Mouse (Mus musculus): ENCODE data around the gene Dedd. TPM values are rescaled to one million over a fixed set of nuclear protein-coding genes. Genes with fewer than 3 reads are reported as not detected.
A peak's percentile ranks its signal among the peaks of the same experiment; 100 is the strongest.

Dedd gene
- polyA plus RNA-seq, 2 experiments, result 15.3 to 18.9 TPM

DNA sequence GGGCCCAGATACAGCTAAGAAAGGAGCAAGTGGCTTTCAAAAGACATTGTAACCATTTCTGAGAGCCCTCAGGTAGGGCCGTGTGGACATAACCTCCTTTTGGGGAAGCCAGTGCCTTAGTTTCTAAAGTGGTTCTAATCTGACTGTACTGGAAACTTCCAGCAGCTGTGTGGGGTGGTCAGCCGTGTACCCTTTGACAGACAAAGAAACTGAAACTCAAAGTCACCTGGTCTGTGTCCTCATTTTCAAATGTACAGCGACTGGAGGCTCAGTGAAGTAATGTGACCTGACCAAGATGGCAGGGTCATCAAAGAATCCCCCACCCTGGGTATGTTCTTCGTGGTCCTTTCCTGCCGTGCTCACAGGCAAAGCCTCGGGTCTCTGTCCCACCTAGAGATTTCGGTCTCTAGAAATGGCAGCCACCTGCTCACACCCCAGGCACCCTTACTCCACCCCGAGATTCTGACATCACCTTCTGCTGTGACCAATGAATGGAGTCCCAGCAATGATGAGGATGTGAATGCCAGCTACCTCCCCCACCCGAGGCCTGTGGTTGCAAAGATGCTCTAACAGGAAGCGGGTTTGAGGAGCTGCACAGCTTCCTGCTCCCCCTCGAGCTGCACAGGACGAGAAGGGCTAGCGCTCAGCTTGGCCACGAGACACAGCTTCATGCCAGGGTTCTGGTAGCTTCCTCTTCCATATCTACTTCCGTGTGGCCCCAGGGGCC is 59.6 kb downstream of the Dedd start, which contains the start of gene Arhgap30:
TSS of gene Arhgap30 (plus strand) at position 579 of the 727 bp plus-strand sequence.
- no peaks in the 10 kb centered on the region for H3K27me3 ChIP-seq (ENCODE audit: control insufficient read depth, insufficient read depth, low read length)
- WGBS (ENCODE audit: insufficient replicate concordance), result 20% methylated on average over 15 of the region's 15 CpGs
- peak within 1 kb of the TSS; percentile 48 for H3K4me2 ChIP-seq (ENCODE audit: low read depth)
- TF ChIP-seq EP300 (IDR thresholded peaks at IDR 0.05; ENCODE audit: low read depth) (no peak), CTCF (IDR thresholded peaks at IDR 0.05; ENCODE audit: low read depth) (no peak)
- no peak within 1 kb of the TSS for H3K27ac ChIP-seq
- peaks cover 0 to 7% of the 10 kb centered on the region in 2 experiments; a peak in 1 of 4 replicates for H3K4me1 ChIP-seq (replicated peaks; ENCODE audit: control insufficient read depth in 2 of 2, insufficient read depth in 2 of 2, low read length in 1 of 2)
- H3K9me3 ChIP-seq (ENCODE audit: control insufficient read depth, low read length), result no peaks in the 10 kb centered on the region
- DNase-seq (ENCODE audit: low read depth in 3 of 3, low spot score in 3 of 3) (peak; percentile 28 to 53 (median 39)), ATAC-seq (ENCODE audit: insufficient read depth) (peak; percentile 67)
- no peaks in the 10 kb centered on the region for H3K36me3 ChIP-seq (replicated peaks; ENCODE audit: control insufficient read depth, insufficient read depth, low read depth)
- H3K9ac ChIP-seq (replicated peaks), result 0 out of 2 replicates have a peak within 1 kb of the TSS, but pooled peaks have one; percentile 4
- peak within 1 kb of the TSS; percentile 32 to 52 for H3K4me3 ChIP-seq (ENCODE audit: insufficient read depth in 1 of 2, low read depth in 2 of 2, low read length in 2 of 2)

DNA sequence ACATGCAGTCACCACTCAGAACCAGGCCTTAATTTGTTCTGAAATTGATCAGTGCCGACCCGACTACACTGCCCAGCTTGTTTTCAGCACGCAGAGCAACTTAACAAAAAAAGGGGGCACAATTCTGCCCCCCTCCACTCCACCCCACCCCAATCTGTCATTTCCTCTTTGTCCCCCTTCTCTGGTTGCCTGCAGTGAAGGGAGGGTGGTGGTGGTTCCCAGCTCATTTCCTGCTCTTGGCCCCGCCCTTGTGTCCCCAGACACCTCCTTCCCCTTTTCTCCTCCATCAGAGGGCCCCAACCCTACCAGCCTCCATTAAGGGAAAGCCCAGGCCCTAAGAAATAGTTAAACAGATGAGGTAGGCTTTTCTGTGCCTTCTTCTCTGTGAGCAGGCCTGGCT is 61.2 kb downstream of the Dedd start:
- Histone ChIP-seq H3K27ac (no peak overlapping the region), H3K4me2 (ENCODE audit: low read depth) (peak overlapping the region; percentile 20), H3K9ac (replicated peaks) (no peak overlapping the region), H3K9me3 (ENCODE audit: control insufficient read depth, low read length) (no peaks in the 10 kb centered on the region), H3K4me1 (replicated peaks; ENCODE audit: control insufficient read depth in 2 of 2, insufficient read depth in 2 of 2, low read length in 1 of 2) (peaks cover 0 to 7% of the 10 kb centered on the region in 2 experiments; a peak in 1 of 4 replicates), H3K36me3 (replicated peaks; ENCODE audit: control insufficient read depth, insufficient read depth, low read depth) (no peaks in the 10 kb centered on the region), H3K27me3 (ENCODE audit: control insufficient read depth, insufficient read depth, low read length) (no peaks in the 10 kb centered on the region), H3K4me3 (ENCODE audit: insufficient read depth in 1 of 2, low read depth in 2 of 2, low read length in 2 of 2) (peak overlapping the region; percentile 32 to 52; a peak in 3 of 4 replicates)
- peak; percentile 48 for ATAC-seq (ENCODE audit: insufficient read depth)
- WGBS (ENCODE audit: insufficient replicate concordance), result 20% methylated on average over 4 of the region's 4 CpGs
- TF ChIP-seq CTCF (IDR thresholded peaks at IDR 0.05; ENCODE audit: low read depth), result no peak
- TF ChIP-seq EP300 (IDR thresholded peaks at IDR 0.05; ENCODE audit: low read depth), result no peak
- DNase-seq (ENCODE audit: low read depth in 3 of 3, low spot score in 3 of 3), result peak; percentile 22 to 31 (median 22)

Other genes with a start within 250 kb of the Dedd start
- gene Cfap126, start 215.2 kb upstream of the Dedd start, polyA plus RNA-seq (2012; rRNA removed), result 1.8 and 2.2 TPM in 2 replicates
- gene Cfap126, start 215.2 kb upstream of the Dedd start, polyA plus RNA-seq (2014; fragmentation: Nextera tagmentation; extraction: Ambion mirVana), result 1.9 and 2.6 TPM in 2 replicates
- gene Sdhc, start 178.5 kb upstream of the Dedd start, polyA plus RNA-seq (2012; rRNA removed), result 103 and 111 TPM in 2 replicates
- 147 and 165 TPM in 2 replicates for gene Sdhc, start 178.5 kb upstream of the Dedd start, polyA plus RNA-seq (2014; fragmentation: Nextera tagmentation; extraction: Ambion mirVana)
- gene Mpz, start 178.4 kb upstream of the Dedd start, polyA plus RNA-seq (2012; rRNA removed), result 0.04 and 0.25 TPM in 2 replicates
- gene Mpz, start 178.4 kb upstream of the Dedd start, polyA plus RNA-seq (2014; fragmentation: Nextera tagmentation; extraction: Ambion mirVana), result 0.14 TPM in 1 of 2 replicates, not detected in the other
- 0.94 and 1.0 TPM in 2 replicates for gene Pcp4l1, start 132.9 kb upstream of the Dedd start, polyA plus RNA-seq (2012; rRNA removed)
- gene Pcp4l1, start 132.9 kb upstream of the Dedd start, polyA plus RNA-seq (2014; fragmentation: Nextera tagmentation; extraction: Ambion mirVana), result 1.2 and 1.3 TPM in 2 replicates
- gene Nr1i3, start 115.2 kb upstream of the Dedd start, polyA plus RNA-seq (2012; rRNA removed), result 1.0 TPM in 2 replicates
- gene Nr1i3, start 115.2 kb upstream of the Dedd start, polyA plus RNA-seq (2014; fragmentation: Nextera tagmentation; extraction: Ambion mirVana), result 0.62 and 0.88 TPM in 2 replicates
- 9.4 and 11.0 TPM in 2 replicates for gene Tomm40l, start 106.6 kb upstream of the Dedd start, polyA plus RNA-seq (2012; rRNA removed)
- gene Tomm40l, start 106.6 kb upstream of the Dedd start, polyA plus RNA-seq (2014; fragmentation: Nextera tagmentation; extraction: Ambion mirVana), result 16.0 and 17.5 TPM in 2 replicates
- gene Apoa2, start 104.1 kb upstream of the Dedd start, polyA plus RNA-seq (2012; rRNA removed), result 2,859 and 3,167 TPM in 2 replicates
- 5,173 and 5,415 TPM in 2 replicates for gene Apoa2, start 104.1 kb upstream of the Dedd start, polyA plus RNA-seq (2014; fragmentation: Nextera tagmentation; extraction: Ambion mirVana)
- 50.1 and 74.3 TPM in 2 replicates for gene Fcer1g, start 94.8 kb upstream of the Dedd start, polyA plus RNA-seq (2012; rRNA removed)
- 87.8 and 104 TPM in 2 replicates for gene Fcer1g, start 94.8 kb upstream of the Dedd start, polyA plus RNA-seq (2014; fragmentation: Nextera tagmentation; extraction: Ambion mirVana)
- 0.11 and 0.17 TPM in 2 replicates for gene Adamts4, start 78.7 kb upstream of the Dedd start, polyA plus RNA-seq (2012; rRNA removed)
- 0.13 and 0.25 TPM in 2 replicates for gene Adamts4, start 78.7 kb upstream of the Dedd start, polyA plus RNA-seq (2014; fragmentation: Nextera tagmentation; extraction: Ambion mirVana)
- 53.6 and 72.4 TPM in 2 replicates for gene Ndufs2, start 77.8 kb upstream of the Dedd start, polyA plus RNA-seq (2012; rRNA removed)
- 136 TPM in 2 replicates for gene Ndufs2, start 77.8 kb upstream of the Dedd start, polyA plus RNA-seq (2014; fragmentation: Nextera tagmentation; extraction: Ambion mirVana)
- gene B4galt3, start 58.8 kb upstream of the Dedd start, polyA plus RNA-seq (2012; rRNA removed), result 14.5 and 14.7 TPM in 2 replicates
- 12.7 and 17.3 TPM in 2 replicates for gene B4galt3, start 58.8 kb upstream of the Dedd start, polyA plus RNA-seq (2014; fragmentation: Nextera tagmentation; extraction: Ambion mirVana)
- 161 and 178 TPM in 2 replicates for gene Ppox, start 48.0 kb upstream of the Dedd start, polyA plus RNA-seq (2012; rRNA removed)
- 170 and 191 TPM in 2 replicates for gene Ppox, start 48.0 kb upstream of the Dedd start, polyA plus RNA-seq (2014; fragmentation: Nextera tagmentation; extraction: Ambion mirVana)
- 17.1 and 18.0 TPM in 2 replicates for gene Usp21, start 41.2 kb upstream of the Dedd start, polyA plus RNA-seq (2012; rRNA removed)
- gene Usp21, start 41.2 kb upstream of the Dedd start, polyA plus RNA-seq (2014; fragmentation: Nextera tagmentation; extraction: Ambion mirVana), result 17.4 and 21.6 TPM in 2 replicates
- gene Ufc1, start 34.1 kb upstream of the Dedd start, polyA plus RNA-seq (2012; rRNA removed), result 14.5 and 23.3 TPM in 2 replicates
- gene Ufc1, start 34.1 kb upstream of the Dedd start, polyA plus RNA-seq (2014; fragmentation: Nextera tagmentation; extraction: Ambion mirVana), result 45.8 and 51.6 TPM in 2 replicates
- 23.4 and 24.0 TPM in 2 replicates for gene Nit1, start 16.5 kb downstream of the Dedd start, polyA plus RNA-seq (2012; rRNA removed)
- gene Nit1, start 16.5 kb downstream of the Dedd start, polyA plus RNA-seq (2014; fragmentation: Nextera tagmentation; extraction: Ambion mirVana), result 22.1 and 23.3 TPM in 2 replicates
- 7.9 and 36.2 TPM in 2 replicates for gene Pfdn2, start 16.5 kb downstream of the Dedd start, polyA plus RNA-seq (2012; rRNA removed)
- 19.9 and 20.7 TPM in 2 replicates for gene Pfdn2, start 16.5 kb downstream of the Dedd start, polyA plus RNA-seq (2014; fragmentation: Nextera tagmentation; extraction: Ambion mirVana)
- gene Klhdc9, start 31.7 kb downstream of the Dedd start, polyA plus RNA-seq (2012; rRNA removed), result 0.27 and 0.39 TPM in 2 replicates
- 0.49 and 0.70 TPM in 2 replicates for gene Klhdc9, start 31.7 kb downstream of the Dedd start, polyA plus RNA-seq (2014; fragmentation: Nextera tagmentation; extraction: Ambion mirVana)
- 0.09 and 0.12 TPM in 2 replicates for gene Nectin4, start 41.0 kb downstream of the Dedd start, polyA plus RNA-seq (2012; rRNA removed)
- 0.04 and 0.06 TPM in 2 replicates for gene Nectin4, start 41.0 kb downstream of the Dedd start, polyA plus RNA-seq (2014; fragmentation: Nextera tagmentation; extraction: Ambion mirVana)
- 2.2 and 3.0 TPM in 2 replicates for gene Arhgap30, start 59.8 kb downstream of the Dedd start, polyA plus RNA-seq (2012; rRNA removed)
- 1.8 and 1.9 TPM in 2 replicates for gene Arhgap30, start 59.8 kb downstream of the Dedd start, polyA plus RNA-seq (2014; fragmentation: Nextera tagmentation; extraction: Ambion mirVana)
- 13.4 and 16.9 TPM in 2 replicates for gene Usf1, start 82.2 kb downstream of the Dedd start, polyA plus RNA-seq (2012; rRNA removed)
- gene Usf1, start 82.2 kb downstream of the Dedd start, polyA plus RNA-seq (2014; fragmentation: Nextera tagmentation; extraction: Ambion mirVana), result 15.0 and 18.9 TPM in 2 replicates
- 0.60 and 0.90 TPM in 2 replicates for gene Tstd1, start 89.7 kb downstream of the Dedd start, polyA plus RNA-seq (2012; rRNA removed)
- gene Tstd1, start 89.7 kb downstream of the Dedd start, polyA plus RNA-seq (2014; fragmentation: Nextera tagmentation; extraction: Ambion mirVana), result 0.19 and 0.75 TPM in 2 replicates
- 11.9 TPM in 2 replicates for gene F11r, start 108.4 kb downstream of the Dedd start, polyA plus RNA-seq (2012; rRNA removed)
- 13.6 and 14.0 TPM in 2 replicates for gene F11r, start 108.4 kb downstream of the Dedd start, polyA plus RNA-seq (2014; fragmentation: Nextera tagmentation; extraction: Ambion mirVana)
- 1.7 and 2.5 TPM in 2 replicates for gene Alyref2, start 174.3 kb downstream of the Dedd start, polyA plus RNA-seq (2012; rRNA removed)
- 2.4 and 2.9 TPM in 2 replicates for gene Alyref2, start 174.3 kb downstream of the Dedd start, polyA plus RNA-seq (2014; fragmentation: Nextera tagmentation; extraction: Ambion mirVana)
- not detected in 2 replicates for gene Itln1, start 206.1 kb downstream of the Dedd start, polyA plus RNA-seq (2012; rRNA removed)
- not detected in 2 replicates for gene Itln1, start 206.1 kb downstream of the Dedd start, polyA plus RNA-seq (2014; fragmentation: Nextera tagmentation; extraction: Ambion mirVana)
- gene Cd244a, start 230.0 kb downstream of the Dedd start, polyA plus RNA-seq (2012; rRNA removed), result 0.09 and 0.12 TPM in 2 replicates
- gene Cd244a, start 230.0 kb downstream of the Dedd start, polyA plus RNA-seq (2014; fragmentation: Nextera tagmentation; extraction: Ambion mirVana), result 0.22 and 0.24 TPM in 2 replicates